Mouse (Mus musculus): ENCODE measurements at regions not wholly inside any gene's neighbourhood (a gene's known extent, or its start where the extent isn't known, plus 50 kb on each side); places are given as distances from the start of the nearest gene placed in this dataset.

DNA sequence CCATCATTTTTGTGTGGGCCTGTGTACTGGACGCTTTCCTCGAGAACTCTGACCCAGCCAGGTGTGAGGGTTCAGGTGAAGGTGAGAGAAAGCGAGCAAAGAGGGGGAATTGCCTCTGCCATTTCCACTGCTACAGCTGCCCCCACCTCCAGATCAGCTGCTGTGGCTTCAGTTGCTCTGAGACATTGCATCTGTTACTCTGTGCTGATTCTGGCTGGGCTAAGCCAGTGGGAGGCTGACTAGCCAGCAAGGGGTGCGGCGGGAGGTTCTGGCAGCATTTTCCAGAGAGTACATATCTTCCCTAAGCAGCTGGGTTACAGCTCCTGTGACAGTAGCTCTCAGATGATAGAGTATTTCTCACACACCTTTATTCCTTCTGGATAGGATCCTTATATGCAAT lies 712.7 kb upstream of the Cdh18 start:
- peak; percentile 87 for DNase-seq

DNA sequence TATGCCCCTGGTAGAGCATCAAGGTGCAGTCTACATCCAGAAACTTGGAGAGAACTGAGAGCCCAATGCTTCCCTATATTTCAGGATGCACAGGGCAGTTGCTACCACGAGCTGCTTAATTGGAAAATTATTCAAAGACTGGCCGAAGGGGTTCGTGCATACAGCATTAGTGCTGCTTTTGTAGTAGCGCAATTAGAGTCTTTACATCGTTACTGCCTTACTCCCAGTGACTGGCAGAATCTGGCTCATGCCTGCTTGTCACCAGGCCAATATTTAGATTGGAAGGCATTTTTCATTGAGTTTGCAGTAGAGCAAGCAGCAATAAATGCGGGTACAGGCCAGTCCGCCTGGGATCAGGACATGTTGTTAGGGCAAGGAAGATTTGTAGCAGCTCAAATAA lies 690.3 kb upstream of the Cdh18 start:
- DNase-seq = peak; percentile 51

DNA sequence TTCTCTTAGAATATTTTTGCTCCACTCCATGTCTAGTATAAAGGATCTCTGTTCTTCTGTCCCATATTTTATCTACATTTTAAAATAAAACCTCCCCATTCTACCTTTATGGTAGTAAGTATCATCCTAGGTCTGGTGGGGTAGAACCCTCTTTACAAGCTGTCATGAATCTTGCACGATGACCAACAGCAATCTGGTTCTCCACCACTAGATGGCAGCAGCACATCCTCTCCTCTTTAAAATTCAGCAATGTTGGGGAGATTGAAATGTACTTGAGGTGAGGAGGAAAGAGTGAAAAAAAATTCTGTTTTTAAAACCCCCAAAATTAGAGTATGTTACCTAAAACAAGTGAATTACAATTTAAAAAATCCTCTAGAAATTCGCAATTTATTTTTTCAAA lies 663.6 kb upstream of the Cdh18 start:
- DNase-seq = no peak
